Mouse (Mus musculus) right cerebral cortex, postnatal 36 days (tissue): Measurements from ENCODE around the gene Ulk4.

ENCODE experiments used
- DNase-seq, 2 experiments: peaks; one replicate each; pipeline ENCODE4 v3.0.0; 2022; ENCODE audit warnings: low spot score in 2 of 2, mixed read lengths in 1 of 2

Gene Ulk4

GRCm38 (mm10) chr9:120983849-120984248, 293.1 kb downstream of the Ulk4 start:
- DNase-seq: no peak

GRCm38 (mm10) chr9:120981777-120982176, 295.2 kb downstream of the Ulk4 start:
- no peak for DNase-seq

GRCm38 (mm10) chr9:120976856-120977255, 300.1 kb downstream of the Ulk4 start:
- DNase-seq: no peak

GRCm38 (mm10) chr9:120976158-120976557, 300.8 kb downstream of the Ulk4 start:
- DNase-seq: no peak

GRCm38 (mm10) chr9:120974209-120974608, 302.8 kb downstream of the Ulk4 start:
- DNase-seq: no peak

GRCm38 (mm10) chr9:120973026-120973515, 303.9 kb downstream of the Ulk4 start:
- no peak for DNase-seq

- DNase-seq: no peak
These were observed 312.0 kb downstream of the Ulk4 start for GRCm38 (mm10) chr9:120965007-120965406.

GRCm38 (mm10) chr9:120964224-120964623, 312.8 kb downstream of the Ulk4 start:
- no peak for DNase-seq

- DNase-seq: no peak
These were observed 313.3 kb downstream of the Ulk4 start for GRCm38 (mm10) chr9:120963720-120964119.

GRCm38 (mm10) chr9:120963104-120963503, 313.9 kb downstream of the Ulk4 start:
- DNase-seq: no peak

GRCm38 (mm10) chr9:120961969-120962700, 314.9 kb downstream of the Ulk4 start:
- no peak for DNase-seq

- no peak for DNase-seq
These were observed 315.5 kb downstream of the Ulk4 start for GRCm38 (mm10) chr9:120961466-120961865.

GRCm38 (mm10) chr9:120960611-120961010, 316.4 kb downstream of the Ulk4 start:
- DNase-seq: no peak

GRCm38 (mm10) chr9:120959225-120959624, 317.8 kb downstream of the Ulk4 start:
- no peak for DNase-seq

- DNase-seq: no peak
These were observed 318.4 kb downstream of the Ulk4 start for GRCm38 (mm10) chr9:120958560-120958959.

- no peak for DNase-seq
These were observed 318.9 kb downstream of the Ulk4 start for GRCm38 (mm10) chr9:120958051-120958450.

GRCm38 (mm10) chr9:120951947-120952346, 325.1 kb downstream of the Ulk4 start:
- no peak for DNase-seq

GRCm38 (mm10) chr9:120950761-120951160, 326.2 kb downstream of the Ulk4 start:
- no peak for DNase-seq

GRCm38 (mm10) chr9:120948832-120949231, 328.2 kb downstream of the Ulk4 start:
- DNase-seq: no peak

- no peak for DNase-seq
These were observed 330.9 kb downstream of the Ulk4 start for GRCm38 (mm10) chr9:120946131-120946530.

- no peak for DNase-seq
These were observed 332.8 kb downstream of the Ulk4 start for GRCm38 (mm10) chr9:120944211-120944610.

GRCm38 (mm10) chr9:120943757-120944156, 333.2 kb downstream of the Ulk4 start:
- DNase-seq: no peak

GRCm38 (mm10) chr9:120940858-120941257, 336.1 kb downstream of the Ulk4 start:
- DNase-seq: no peak

GRCm38 (mm10) chr9:120936351-120936750, 340.6 kb downstream of the Ulk4 start:
- DNase-seq: peak; percentile 41 to 60
